In the genomic region with DNA sequence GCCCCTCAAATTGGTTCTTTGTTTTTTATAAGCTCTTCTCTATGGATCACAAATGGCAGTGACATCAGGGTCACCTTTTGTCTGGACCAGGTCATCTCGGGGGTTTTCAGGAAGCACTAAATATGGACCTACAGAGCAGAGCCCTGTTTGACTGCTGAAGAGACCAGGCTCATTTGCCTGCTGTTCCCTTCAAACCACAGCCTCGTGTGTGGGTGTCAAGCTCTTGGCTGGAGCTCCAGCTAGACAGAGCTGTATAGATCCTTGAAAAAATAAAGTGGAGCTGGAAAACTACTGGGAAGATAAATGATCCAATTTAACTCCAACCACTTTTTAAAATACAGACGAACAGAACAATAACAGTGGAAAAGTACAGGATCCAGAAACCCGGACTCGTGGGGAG, we compare ENCODE assay signal across 11 mouse cellular contexts.
A peak's percentile ranks its signal among the peaks of the same experiment; 100 is the strongest.
DNase-seq lines count a peak whose midpoint lies in the region; ATAC-seq and TF ChIP-seq lines count a peak whose summit lies in the region.
"Had no signal": no experiment of that assay in that cellular context is flagged by ENCODE, and none has a peak within 500 bp of the region (broad histone marks: within the 10 kb centered on the region; RNA-seq: fewer than 3 reads in every experiment).

No protein-coding gene starts in this region.

- peaks cover 53% of the 10 kb centered on the region for H3K4me1 ChIP-seq in heart, postnatal 0 days (ENCODE audit: control insufficient read depth, insufficient read depth)
- H3K4me1 ChIP-seq: forebrain, embryonic 12.5 days had no signal

- H3K36me3 ChIP-seq in heart, postnatal 0 days (replicated peaks; ENCODE audit: control insufficient read depth, insufficient read depth, low read length): no peaks in the 10 kb centered on the region
- H3K36me3 ChIP-seq: forebrain, embryonic 12.5 days; midbrain, embryonic 13.5 days had no signal

- H3K9me3 ChIP-seq in heart, postnatal 0 days (replicated peaks; ENCODE audit: control insufficient read depth, low read length): no peaks in the 10 kb centered on the region
- H3K9me3 ChIP-seq: forebrain, embryonic 12.5 days; midbrain, embryonic 13.5 days had no signal

- H3K27ac ChIP-seq in layer of hippocampus, adult 2 months: peak overlapping the region; percentile 92
- peak overlapping the region; percentile 95 for H3K27ac ChIP-seq in heart, postnatal 0 days (ENCODE audit: low read depth)
- H3K27ac ChIP-seq: forebrain, embryonic 12.5 days; midbrain, embryonic 13.5 days had no signal

- H3K9ac ChIP-seq in heart, postnatal 0 days (replicated peaks; ENCODE audit: low read depth, low read length): peak overlapping the region; percentile 21
- H3K9ac ChIP-seq: forebrain, embryonic 12.5 days; midbrain, embryonic 13.5 days had no signal

- H3K27me3 ChIP-seq in heart, postnatal 0 days (ENCODE audit: control insufficient read depth, insufficient read depth, low read length): no peaks in the 10 kb centered on the region
- H3K27me3 ChIP-seq: forebrain, embryonic 12.5 days; midbrain, embryonic 13.5 days had no signal

- WGBS in heart, postnatal 0 days: 25% methylated on average over 5 of the region's 5 CpGs

- H3K4me2 ChIP-seq in heart, postnatal 0 days (ENCODE audit: low read depth, low read length): no peak overlapping the region
- H3K4me2 ChIP-seq: forebrain, embryonic 12.5 days; midbrain, embryonic 13.5 days had no signal

- no peak for ATAC-seq in heart, postnatal 0 days (ENCODE audit: insufficient read depth, low read depth)
- ATAC-seq: midbrain, embryonic 13.5 days had no signal

- TF ChIP-seq CTCF in layer of hippocampus, adult 2 months (conservative IDR thresholded peaks at IDR 0.05): no peak
- no peak for TF ChIP-seq CTCF in heart, postnatal 0 days (IDR thresholded peaks at IDR 0.05; ENCODE audit: low read depth)

- no peak overlapping the region; the same call in 1 of the 2 replicates for H3K4me3 ChIP-seq in layer of hippocampus, adult 2 months
- H3K4me3 ChIP-seq in heart, postnatal 0 days (ENCODE audit: low read depth, low read length): no peak overlapping the region
- H3K4me3 ChIP-seq: forebrain, embryonic 12.5 days; midbrain, embryonic 13.5 days had no signal

- peak; percentile 87 for DNase-seq in heart, adult 11 months
- no peak for DNase-seq in heart, adult 8-10 months (ENCODE audit: low spot score)
- peak in 1 of 2 experiments; percentile 71 for DNase-seq in layer of hippocampus, adult 2 months (ENCODE audit: low spot score in 2 of 2)
- no peak for DNase-seq in layer of hippocampus, adult 9-10 months (ENCODE audit: low spot score)
- no peak for DNase-seq in heart, postnatal 0 days (ENCODE audit: low spot score)
- peak; percentile 63 to 77 for DNase-seq in right cerebral cortex, postnatal 10 days (ENCODE audit: low spot score in 2 of 2)
- no peak for DNase-seq in yolk sac, embryonic 10.5 days (ENCODE audit: low spot score)
- DNase-seq in lung, postnatal 36 days: no peak
- DNase-seq: lung, adult 18-20 months had no signal

- no peak for TF ChIP-seq EP300 in heart, postnatal 0 days (IDR thresholded peaks at IDR 0.05; ENCODE audit: low read depth)

Comparison
In these comparisons a context has a peak if more than half of its experiments do, and no peak if none do; other contexts are left out.
1. DNase-seq: peak in heart, adult 11 months (single experiment) and right cerebral cortex, postnatal 10 days (2 of 2); none in heart, adult 8-10 months (single experiment), layer of hippocampus, adult 9-10 months (single experiment), heart, postnatal 0 days (single experiment), yolk sac, embryonic 10.5 days (single experiment) and lung, postnatal 36 days (single experiment).